Mouse (Mus musculus) stomach, postnatal 0 days (tissue): Measurements from ENCODE around the gene Fcho2.

ENCODE experiments used
- CTCF ChIP-seq: IDR thresholded peaks from 2 replicates; pipeline ENCODE4 v1.5.1; 2016; ENCODE audit warnings: antibody characterized with exemption, low read depth, mild to moderate bottlenecking, moderate library complexity
- EP300 ChIP-seq: optimal IDR thresholded peaks from 2 replicates; pipeline ENCODE3; 2016; ENCODE audit warnings: antibody characterized with exemption

- no peak for TF ChIP-seq CTCF
- TF ChIP-seq EP300: no peak
These were observed 136.0 kb downstream of the Fcho2 start for GRCm38 (mm10) chr13:98679230-98679629.
